Mouse (Mus musculus): ENCODE data around the gene Egfr. TPM values are rescaled to one million over a fixed set of nuclear protein-coding genes. Genes with fewer than 3 reads are reported as not detected.
A peak's percentile ranks its signal among the peaks of the same experiment; 100 is the strongest.

The Egfr gene
- polyA plus RNA-seq, 1 experiment, result 97.8 TPM

GRCm38 (mm10) chr11:16802668-16803067 is 50.7 kb downstream of the Egfr start:
- H3K4me3 ChIP-seq (ENCODE audit: insufficient read depth, low read length), result no peak overlapping the region
- H3K4me1 ChIP-seq (ENCODE audit: control insufficient read depth, insufficient read depth, low read length), result peaks cover 26% of the 10 kb centered on the region
- TF ChIP-seq POLR2A (IDR thresholded peaks at IDR 0.05; ENCODE audit: low read depth, low read length) (no peak), CTCF (IDR thresholded peaks at IDR 0.05; ENCODE audit: borderline replicate concordance, insufficient read depth, low read length) (no peak)
- H3K27ac ChIP-seq (ENCODE audit: insufficient read depth, low read length), result peak overlapping the region; percentile 62

GRCm38 (mm10) chr11:16804016-16804415 is 52.0 kb downstream of the Egfr start:
- Histone ChIP-seq H3K27ac (ENCODE audit: insufficient read depth, low read length) (peak overlapping the region; percentile 63), H3K4me1 (ENCODE audit: control insufficient read depth, insufficient read depth, low read length) (peaks cover 37% of the 10 kb centered on the region), H3K4me3 (ENCODE audit: insufficient read depth, low read length) (no peak overlapping the region)
- TF ChIP-seq POLR2A (IDR thresholded peaks at IDR 0.05; ENCODE audit: low read depth, low read length) (no peak), CTCF (IDR thresholded peaks at IDR 0.05; ENCODE audit: borderline replicate concordance, insufficient read depth, low read length) (no peak)

- peak overlapping the region; percentile 23; the same call in 1 of the 2 replicates for H3K27ac ChIP-seq (ENCODE audit: insufficient read depth, low read length)
- peaks cover 40% of the 10 kb centered on the region for H3K4me1 ChIP-seq (ENCODE audit: control insufficient read depth, insufficient read depth, low read length)
- H3K4me3 ChIP-seq (ENCODE audit: insufficient read depth, low read length), result no peak overlapping the region
- TF ChIP-seq CTCF (IDR thresholded peaks at IDR 0.05; ENCODE audit: borderline replicate concordance, insufficient read depth, low read length) (no peak), POLR2A (IDR thresholded peaks at IDR 0.05; ENCODE audit: low read depth, low read length) (no peak)
These were observed 53.9 kb downstream of the Egfr start for GRCm38 (mm10) chr11:16805886-16806285.

GRCm38 (mm10) chr11:16809161-16809967 is 57.4 kb downstream of the Egfr start:
- H3K27ac ChIP-seq (ENCODE audit: insufficient read depth, low read length), result peak overlapping the region; percentile 92
- H3K4me1 ChIP-seq (ENCODE audit: control insufficient read depth, insufficient read depth, low read length), result peaks cover 21% of the 10 kb centered on the region
- no peak overlapping the region for H3K4me3 ChIP-seq (ENCODE audit: insufficient read depth, low read length)
- no peak; the same call in 1 of the 2 replicates for TF ChIP-seq POLR2A (IDR thresholded peaks at IDR 0.05; ENCODE audit: low read depth, low read length)
- TF ChIP-seq CTCF (IDR thresholded peaks at IDR 0.05; ENCODE audit: borderline replicate concordance, insufficient read depth, low read length), result no peak

- H3K4me3 ChIP-seq (ENCODE audit: insufficient read depth, low read length), result no peak overlapping the region
- H3K4me1 ChIP-seq (ENCODE audit: control insufficient read depth, insufficient read depth, low read length), result peaks cover 21% of the 10 kb centered on the region
- TF ChIP-seq POLR2A (IDR thresholded peaks at IDR 0.05; ENCODE audit: low read depth, low read length), result no peak
- no peak for TF ChIP-seq CTCF (IDR thresholded peaks at IDR 0.05; ENCODE audit: borderline replicate concordance, insufficient read depth, low read length)
- peak overlapping the region; percentile 92 for H3K27ac ChIP-seq (ENCODE audit: insufficient read depth, low read length)
These were observed 58.1 kb downstream of the Egfr start for GRCm38 (mm10) chr11:16810086-16810485.

- Histone ChIP-seq H3K4me3 (ENCODE audit: insufficient read depth, low read length) (no peak overlapping the region), H3K27ac (ENCODE audit: insufficient read depth, low read length) (no peak overlapping the region), H3K4me1 (ENCODE audit: control insufficient read depth, insufficient read depth, low read length) (peaks cover 23% of the 10 kb centered on the region)
- no peak for TF ChIP-seq POLR2A (IDR thresholded peaks at IDR 0.05; ENCODE audit: low read depth, low read length)
- TF ChIP-seq CTCF (IDR thresholded peaks at IDR 0.05; ENCODE audit: borderline replicate concordance, insufficient read depth, low read length), result no peak
These were observed 61.3 kb downstream of the Egfr start for GRCm38 (mm10) chr11:16813298-16813697.

GRCm38 (mm10) chr11:16816414-16816813 is 64.4 kb downstream of the Egfr start:
- TF ChIP-seq CTCF (IDR thresholded peaks at IDR 0.05; ENCODE audit: borderline replicate concordance, insufficient read depth, low read length) (no peak), POLR2A (IDR thresholded peaks at IDR 0.05; ENCODE audit: low read depth, low read length) (no peak)
- Histone ChIP-seq H3K27ac (ENCODE audit: insufficient read depth, low read length) (peak overlapping the region; percentile 79), H3K4me3 (ENCODE audit: insufficient read depth, low read length) (no peak overlapping the region), H3K4me1 (ENCODE audit: control insufficient read depth, insufficient read depth, low read length) (peaks cover 16% of the 10 kb centered on the region)

- Histone ChIP-seq H3K4me3 (ENCODE audit: insufficient read depth, low read length) (no peak overlapping the region), H3K27ac (ENCODE audit: insufficient read depth, low read length) (peak overlapping the region; percentile 79; the same call in 1 of the 2 replicates), H3K4me1 (ENCODE audit: control insufficient read depth, insufficient read depth, low read length) (peaks cover 16% of the 10 kb centered on the region)
- no peak for TF ChIP-seq CTCF (IDR thresholded peaks at IDR 0.05; ENCODE audit: borderline replicate concordance, insufficient read depth, low read length)
- no peak for TF ChIP-seq POLR2A (IDR thresholded peaks at IDR 0.05; ENCODE audit: low read depth, low read length)
These were observed 65.5 kb downstream of the Egfr start for GRCm38 (mm10) chr11:16817336-16818034.

- peaks cover 16% of the 10 kb centered on the region; the same call in 1 of the 2 replicates for H3K4me1 ChIP-seq (ENCODE audit: control insufficient read depth, insufficient read depth, low read length)
- H3K27ac ChIP-seq (ENCODE audit: insufficient read depth, low read length), result no peak overlapping the region
- TF ChIP-seq CTCF (IDR thresholded peaks at IDR 0.05; ENCODE audit: borderline replicate concordance, insufficient read depth, low read length) (no peak), POLR2A (IDR thresholded peaks at IDR 0.05; ENCODE audit: low read depth, low read length) (no peak)
- H3K4me3 ChIP-seq (ENCODE audit: insufficient read depth, low read length), result no peak overlapping the region
These were observed 67.4 kb downstream of the Egfr start for GRCm38 (mm10) chr11:16819424-16819823.

GRCm38 (mm10) chr11:16820138-16820537 is 68.1 kb downstream of the Egfr start:
- H3K4me1 ChIP-seq (ENCODE audit: control insufficient read depth, insufficient read depth, low read length), result peaks cover 16% of the 10 kb centered on the region; the same call in 1 of the 2 replicates
- H3K27ac ChIP-seq (ENCODE audit: insufficient read depth, low read length), result no peak overlapping the region
- H3K4me3 ChIP-seq (ENCODE audit: insufficient read depth, low read length), result no peak overlapping the region
- TF ChIP-seq CTCF (IDR thresholded peaks at IDR 0.05; ENCODE audit: borderline replicate concordance, insufficient read depth, low read length), result no peak
- no peak for TF ChIP-seq POLR2A (IDR thresholded peaks at IDR 0.05; ENCODE audit: low read depth, low read length)
